Mouse (Mus musculus) macrophage (primary cell): Measurements from ENCODE around the gene Gm6614. TPM values are rescaled to one million over a fixed set of nuclear protein-coding genes. Genes with fewer than 3 reads are reported as not detected.
"Not testable (repeated sequence)": the region's sequence is repeated elsewhere in the genome, so short reads cannot be mapped to it uniquely, and the experiment has no call there.

Experiments
- H3K27ac ChIP-seq: fragments of 350-480 bp; formaldehyde crosslinking; 2 replicates; pipeline ENCODE4 v1.9.0; 2021
- H3K36me3 ChIP-seq: fragments of 350-480 bp; formaldehyde crosslinking; 2 replicates; pipeline ENCODE4 v1.9.0; 2021; ENCODE audit errors: inconsistent target
- H3K4me3 ChIP-seq: fragments of 350-480 bp; formaldehyde crosslinking; 2 replicates; pipeline ENCODE4 v1.9.0; 2021; ENCODE audit errors: inconsistent target
- H3K79me2 ChIP-seq: fragments of 350-480 bp; formaldehyde crosslinking; 2 replicates; pipeline ENCODE4 v1.9.0; 2021; ENCODE audit errors: inconsistent target
- WGBS: methylation state at CpG from one replicate; pipeline ENCODE4 v1.1.7; 2026; ENCODE audit warnings: inconsistent platforms; ENCODE audit not compliant: missing documents; 5-methylcytosine and 5-hydroxymethylcytosine counted together
- polyA plus RNA-seq: library from polyadenylated mRNA; stranded (reverse); fragments of 250-400 nt; gene quantifications from 3 replicates; pipeline ENCODE4 v1.2.4, GENCODE M21; 2018; ENCODE audit warnings: inconsistent platforms
- total RNA-seq, 78 experiments: library from RNA; depleted of rRNA; stranded (reverse); fragments of 250-400 nt; gene quantifications; 1 replicate in 9 of 78; 2 replicates in 24 of 78; 3 replicates in 43 of 78; 4 replicates in 2 of 78; pipeline ENCODE4 v1.2.4; 2018; ENCODE audit warnings: inconsistent platforms in 56 of 78

Gm6614 gene
- not detected for total RNA-seq (2018; cell fraction: chromatin; rRNA removed)
- not detected for total RNA-seq (2018; cell fraction: cytosol; rRNA removed)
- not detected for total RNA-seq (2018; cell fraction: nucleus; rRNA removed)
- not detected in 3 replicates for polyA plus RNA-seq

GRCm38 (mm10) chr6:142011364-142011955 lies at the start of gene Gm6614:
Gene Gm6614 (minus strand): TSS chr6:142011414.
- Histone ChIP-seq H3K4me3 (no peak within 1 kb of the TSS), H3K36me3 (no peaks in the 10 kb centered on the region), H3K79me2 (no peaks in the 10 kb centered on the region), H3K27ac (no peak within 1 kb of the TSS)
- WGBS = 75% methylated on average over 4 of the region's 4 CpGs

- not testable (repeated sequence) for H3K27ac ChIP-seq, H3K4me3 ChIP-seq, H3K36me3 ChIP-seq, H3K79me2 ChIP-seq
- WGBS = 80% methylated on average over 3 of the region's 3 CpGs
Observed at GRCm38 (mm10) chr6:142058281-142058680, 47.1 kb upstream of the Gm6614 start.

GRCm38 (mm10) chr6:142047689-142048088 lies 36.5 kb upstream of the Gm6614 start:
- 43% methylated on average over 1 of the region's 1 CpGs for WGBS
- Histone ChIP-seq H3K36me3 (no peaks in the 10 kb centered on the region), H3K27ac (no peak overlapping the region), H3K79me2 (no peaks in the 10 kb centered on the region), H3K4me3 (no peak overlapping the region)

- no peaks in the 10 kb centered on the region for H3K79me2 ChIP-seq
- H3K4me3 ChIP-seq = no peak overlapping the region
- 97% methylated on average over 2 of the region's 2 CpGs for WGBS
- H3K36me3 ChIP-seq = no peaks in the 10 kb centered on the region
- H3K27ac ChIP-seq = no peak overlapping the region
Observed at GRCm38 (mm10) chr6:142045746-142046145, 34.5 kb upstream of the Gm6614 start.

- H3K4me3 ChIP-seq = no peak overlapping the region
- WGBS = 89% methylated on average over 3 of the region's 3 CpGs
- no peak overlapping the region for H3K27ac ChIP-seq
- H3K36me3 ChIP-seq = no peaks in the 10 kb centered on the region
- no peaks in the 10 kb centered on the region for H3K79me2 ChIP-seq
Observed at GRCm38 (mm10) chr6:142041896-142042295, 30.7 kb upstream of the Gm6614 start.

- Histone ChIP-seq H3K36me3 (no peaks in the 10 kb centered on the region), H3K4me3 (no peak overlapping the region), H3K79me2 (no peaks in the 10 kb centered on the region), H3K27ac (no peak overlapping the region)
- 33% methylated on average over 16 of the region's 16 CpGs for WGBS
Observed at GRCm38 (mm10) chr6:142040306-142041175, 29.3 kb upstream of the Gm6614 start.

GRCm38 (mm10) chr6:142035771-142036170 lies 24.6 kb upstream of the Gm6614 start:
- Histone ChIP-seq H3K79me2 (no peaks in the 10 kb centered on the region), H3K36me3 (no peaks in the 10 kb centered on the region), H3K4me3 (no peak overlapping the region), H3K27ac (no peak overlapping the region)
- WGBS = 88% methylated on average over 2 of the region's 2 CpGs

GRCm38 (mm10) chr6:142021671-142022070 lies 10.5 kb upstream of the Gm6614 start:
- Histone ChIP-seq H3K36me3 (no peaks in the 10 kb centered on the region), H3K79me2 (no peaks in the 10 kb centered on the region), H3K27ac (no peak overlapping the region), H3K4me3 (no peak overlapping the region)
- 87% methylated on average over 3 of the region's 3 CpGs for WGBS

GRCm38 (mm10) chr6:141986772-141987171 lies 24.4 kb downstream of the Gm6614 start:
- Histone ChIP-seq H3K36me3 (no peaks in the 10 kb centered on the region), H3K27ac (no peak overlapping the region), H3K79me2 (no peaks in the 10 kb centered on the region), H3K4me3 (no peak overlapping the region)
- WGBS = 91% methylated on average over 6 of the region's 6 CpGs

GRCm38 (mm10) chr6:141984644-141985043 lies 26.6 kb downstream of the Gm6614 start:
- H3K27ac ChIP-seq = no peak overlapping the region
- no peaks in the 10 kb centered on the region for H3K36me3 ChIP-seq
- WGBS = 84% methylated on average over 3 of the region's 3 CpGs
- H3K79me2 ChIP-seq = no peaks in the 10 kb centered on the region
- no peak overlapping the region for H3K4me3 ChIP-seq

GRCm38 (mm10) chr6:141962420-141962819 lies 48.8 kb downstream of the Gm6614 start:
- WGBS = 62% methylated on average over 1 of the region's 1 CpGs
- Histone ChIP-seq H3K27ac (no peak overlapping the region), H3K79me2 (no peaks in the 10 kb centered on the region), H3K4me3 (no peak overlapping the region), H3K36me3 (no peaks in the 10 kb centered on the region)

GRCm38 (mm10) chr6:141961861-141962260 lies 49.4 kb downstream of the Gm6614 start:
- WGBS = 87% methylated on average over 3 of the region's 3 CpGs
- Histone ChIP-seq H3K36me3 (no peaks in the 10 kb centered on the region), H3K4me3 (no peak overlapping the region), H3K27ac (no peak overlapping the region), H3K79me2 (no peaks in the 10 kb centered on the region)

GRCm38 (mm10) chr6:141960482-141960881 lies 50.7 kb downstream of the Gm6614 start:
- Histone ChIP-seq H3K79me2 (no peaks in the 10 kb centered on the region), H3K27ac (no peak overlapping the region), H3K36me3 (no peaks in the 10 kb centered on the region), H3K4me3 (no peak overlapping the region)
- 82% methylated on average over 5 of the region's 5 CpGs for WGBS

GRCm38 (mm10) chr6:141946862-141947261 lies 64.4 kb downstream of the Gm6614 start, which contains the start of gene Slco1a1:
Gene Slco1a1 (minus strand): TSS chr6:141946962.
- H3K4me3 ChIP-seq = no peak within 1 kb of the TSS
- H3K79me2 ChIP-seq = no peaks in the 10 kb centered on the region
- no peaks in the 10 kb centered on the region for H3K36me3 ChIP-seq
- no peak within 1 kb of the TSS for H3K27ac ChIP-seq

GRCm38 (mm10) chr6:141940451-141940850 lies 70.8 kb downstream of the Gm6614 start:
- 67% methylated on average over 1 of the region's 1 CpGs for WGBS
- H3K79me2 ChIP-seq = no peaks in the 10 kb centered on the region
- no peaks in the 10 kb centered on the region for H3K36me3 ChIP-seq
- H3K4me3 ChIP-seq = no peak overlapping the region
- no peak overlapping the region for H3K27ac ChIP-seq
